Mouse (Mus musculus) cerebellum, adult 2 months (tissue): ENCODE results near the gene Ptger1.

ENCODE experiments used
- CTCF ChIP-seq: fragments of 200-500 bp; IDR thresholded peaks from 2 replicates; pipeline ENCODE4 v1.5.1; 2011; ENCODE audit warnings: low read depth, mild to moderate bottlenecking, control low read depth, low read length, moderate library complexity, borderline replicate concordance; ENCODE audit not compliant: insufficient read depth
- POLR2A ChIP-seq: fragments of 200-500 bp; IDR thresholded peaks from 2 replicates; pipeline ENCODE4 v1.6.1; 2011; ENCODE audit warnings: low read length, control low read depth, borderline replicate concordance; ENCODE audit not compliant: insufficient read depth

- TF ChIP-seq CTCF (no peak), POLR2A (no peak)
Observed at GRCm38 (mm10) chr8:83679866-83680265, 13.4 kb downstream of the Ptger1 start.
